Mouse (Mus musculus): ENCODE measurements around the gene Ston2.

Gene Ston2

DNA sequence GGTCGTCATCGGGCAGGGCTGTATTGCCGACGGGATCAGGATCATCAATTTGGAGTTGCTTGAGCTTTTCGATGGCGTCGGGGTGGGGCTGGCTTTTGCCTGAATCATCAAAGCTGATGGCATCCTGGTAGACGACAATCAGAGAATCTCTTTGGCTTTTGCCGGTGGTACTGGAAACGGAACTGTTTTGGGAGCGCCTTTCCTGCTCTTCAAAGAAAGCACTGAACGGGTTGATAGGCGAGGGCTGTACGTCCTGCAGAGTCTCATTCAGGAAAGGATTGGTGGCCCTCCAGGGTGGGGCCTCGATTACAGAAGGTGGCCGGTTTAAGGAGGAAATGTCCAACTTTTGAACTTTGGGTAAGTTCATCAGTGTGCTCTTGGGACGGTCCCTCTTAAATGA, 139.8 kb downstream of the Ston2 start:
- no peak for DNase-seq

DNA sequence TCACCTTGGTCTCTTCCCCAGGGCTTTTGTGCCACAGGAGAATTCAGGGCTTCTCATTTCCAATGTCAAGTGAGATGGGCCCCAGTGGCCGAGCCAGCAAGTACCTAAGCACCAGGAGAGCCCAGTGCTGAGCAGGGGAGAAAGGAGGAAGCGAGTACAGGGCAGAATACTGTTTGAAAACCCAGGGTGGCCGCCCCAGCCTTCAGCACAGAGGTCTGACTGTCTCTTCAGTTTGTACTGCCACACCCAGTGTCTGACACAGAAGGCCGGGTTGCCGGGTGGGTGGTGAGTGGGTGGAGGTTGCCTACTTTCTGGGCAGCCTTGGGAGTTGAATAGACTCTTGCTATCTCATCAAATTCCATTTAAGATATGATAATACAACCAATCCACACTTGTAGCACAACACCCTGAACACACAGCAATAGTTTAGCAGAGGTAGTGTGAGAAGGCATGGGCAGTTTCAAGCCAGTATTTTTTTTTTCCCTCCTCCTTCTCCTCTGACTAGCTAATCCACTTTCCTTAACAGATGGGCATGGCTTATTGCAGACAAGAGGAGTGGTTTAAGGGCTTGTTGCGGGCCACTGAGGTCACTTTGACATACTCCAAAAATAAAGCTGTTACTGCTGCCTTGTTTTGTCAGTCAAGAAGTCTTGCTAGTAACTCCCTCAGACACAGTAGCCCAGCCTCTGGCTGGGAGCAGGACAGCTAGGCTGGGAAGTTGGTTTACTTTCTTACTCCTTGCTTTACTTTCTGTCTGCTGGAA, 142.6 kb downstream of the Ston2 start:
- DNase-seq, result no peak

GRCm38 (mm10) chr12:91643221-91643620, 145.0 kb downstream of the Ston2 start:
- no peak for DNase-seq

DNA sequence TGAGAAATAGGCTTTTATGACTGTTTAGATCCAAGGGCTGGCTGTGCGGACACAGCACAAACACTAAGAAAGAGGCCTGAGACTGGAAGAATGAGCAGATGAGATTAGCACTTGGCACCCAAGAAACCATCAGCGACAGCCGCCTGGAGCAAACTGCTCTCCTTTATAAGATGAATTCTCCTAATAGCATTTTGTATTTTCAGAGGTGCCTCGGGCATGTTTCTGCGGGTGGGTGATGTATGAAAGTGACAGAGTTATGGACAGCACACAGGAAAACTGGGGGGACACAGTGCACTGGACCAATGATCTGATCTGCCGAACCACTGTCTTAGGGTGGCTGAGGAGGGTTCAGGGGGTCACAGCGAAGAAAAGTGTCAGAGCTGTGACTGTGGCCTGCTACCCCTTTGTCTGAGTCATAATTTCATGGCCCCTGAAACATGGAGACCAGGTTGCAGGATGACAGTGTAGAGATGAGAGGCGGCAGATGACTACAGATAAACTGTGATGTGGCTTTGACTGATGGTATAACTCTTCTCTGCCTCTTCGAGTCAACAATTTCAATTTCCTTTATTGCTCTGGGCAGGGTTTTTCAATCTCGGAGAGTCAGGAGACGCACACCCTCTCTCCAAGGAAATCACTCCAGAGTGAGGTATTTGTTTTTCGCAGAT, 145.6 kb downstream of the Ston2 start:
- DNase-seq, result no peak

DNA sequence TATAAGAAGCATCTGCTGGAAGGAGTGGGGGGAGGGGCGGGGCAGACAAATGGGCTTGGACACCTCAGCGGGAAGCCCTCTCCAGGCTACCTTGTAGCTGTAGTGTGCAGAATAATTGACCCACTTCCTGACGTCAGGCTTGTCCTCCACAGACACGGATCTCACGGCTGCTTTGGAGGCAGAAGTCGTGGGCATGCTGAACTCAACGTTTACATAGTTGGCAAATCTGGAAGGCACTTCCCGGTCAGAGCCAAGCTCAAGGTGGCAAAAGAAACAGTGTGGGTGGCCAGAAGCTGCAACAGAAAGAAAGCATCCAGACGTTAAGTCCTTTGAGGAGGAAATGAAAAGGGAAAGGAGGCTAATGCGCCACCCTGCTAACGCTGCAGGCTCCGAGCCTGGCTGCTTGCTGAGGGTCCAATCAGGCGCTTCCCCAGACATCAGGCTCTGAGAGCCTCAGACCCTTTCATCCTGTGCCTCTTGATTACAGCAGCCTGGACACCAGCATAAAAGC, 146.5 kb downstream of the Ston2 start:
- DNase-seq, result peak; percentile 9

GRCm38 (mm10) chr12:91641133-91641532, 147.1 kb downstream of the Ston2 start:
- DNase-seq, result no peak

GRCm38 (mm10) chr12:91640712-91641111, 147.5 kb downstream of the Ston2 start:
- DNase-seq, result peak; percentile 34

GRCm38 (mm10) chr12:91638351-91638750, 149.8 kb downstream of the Ston2 start:
- DNase-seq, result no peak

- no peak for DNase-seq
These were observed 150.9 kb downstream of the Ston2 start for GRCm38 (mm10) chr12:91637136-91637909.

DNA sequence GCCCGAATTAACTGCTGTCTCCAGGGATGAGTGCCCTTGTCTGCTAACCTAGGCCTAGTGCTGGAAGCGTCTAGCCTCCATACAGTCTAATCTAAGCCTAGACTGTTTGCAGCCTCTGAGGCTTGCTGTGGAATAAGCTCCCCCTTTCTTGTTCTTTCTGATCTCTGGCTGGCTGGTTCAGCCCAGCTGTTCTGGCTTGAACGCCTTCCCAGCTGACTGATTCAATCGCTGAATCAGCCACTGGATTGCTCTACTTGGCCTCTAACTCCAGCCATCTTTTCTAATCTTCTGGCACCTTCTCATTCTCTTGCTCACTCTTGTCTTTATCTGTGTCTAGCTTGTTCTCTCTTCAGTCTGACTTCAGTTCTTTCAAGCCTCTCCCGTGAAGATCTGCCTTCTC, 161.7 kb downstream of the Ston2 start:
- DNase-seq, result no peak

DNA sequence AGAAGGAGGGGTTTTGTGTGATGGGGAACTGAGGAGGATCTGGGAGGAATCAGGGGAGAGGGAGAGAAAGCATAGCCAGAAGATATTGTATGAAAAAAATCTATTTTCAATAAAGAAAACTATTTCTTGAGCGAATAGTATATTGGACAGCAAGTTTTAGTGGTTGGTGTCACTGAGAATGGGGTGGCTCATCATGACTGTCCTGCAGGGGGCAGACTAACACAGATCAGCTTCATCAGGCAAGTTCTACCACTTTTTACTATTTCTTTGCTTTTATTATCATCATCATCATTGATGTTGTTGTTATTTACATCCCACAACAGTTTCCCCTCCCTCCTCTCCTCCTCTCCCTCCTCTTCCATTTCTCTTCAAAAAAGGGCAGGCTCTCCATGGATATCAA, 163.2 kb downstream of the Ston2 start:
- no peak for DNase-seq

DNA sequence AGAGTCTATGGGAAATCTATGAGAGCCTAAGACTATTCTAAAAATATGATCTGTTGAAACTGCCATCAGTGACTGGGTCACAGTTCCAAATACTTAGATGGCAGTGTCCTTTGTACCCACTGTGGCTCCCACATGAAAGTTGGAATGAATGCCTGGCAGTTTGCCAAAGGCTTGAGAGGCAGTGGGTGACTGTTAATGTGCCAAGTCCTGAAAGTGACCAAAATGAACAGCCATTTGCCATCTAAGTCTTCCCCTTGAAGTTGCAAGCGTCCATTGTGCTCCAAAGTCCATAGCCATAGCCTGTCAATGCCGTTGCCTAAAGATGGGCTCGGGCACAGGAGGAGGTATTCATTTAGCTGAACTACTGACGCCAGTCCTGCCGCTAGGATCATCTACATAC, 178.8 kb downstream of the Ston2 start:
- DNase-seq, result no peak

DNA sequence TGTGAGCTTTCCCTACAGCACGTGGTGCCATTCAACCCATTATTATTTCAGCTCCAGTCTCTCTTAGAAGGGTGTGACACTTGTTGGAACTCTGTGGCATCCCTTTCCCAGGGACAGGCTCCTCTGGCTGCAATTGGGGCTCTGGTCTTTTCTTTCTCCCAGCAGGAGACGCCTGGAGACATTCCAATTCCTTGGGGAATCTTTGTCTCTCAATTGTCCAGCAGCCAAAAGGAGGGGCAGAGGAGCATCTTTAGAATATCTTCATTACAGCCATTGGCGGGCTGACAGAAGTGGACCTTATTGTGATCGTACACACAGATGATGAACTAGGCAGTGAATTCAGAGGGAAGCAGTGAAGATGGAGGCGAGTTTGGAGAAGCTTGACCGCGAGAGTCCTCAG, 180.5 kb downstream of the Ston2 start:
- DNase-seq, result no peak

DNA sequence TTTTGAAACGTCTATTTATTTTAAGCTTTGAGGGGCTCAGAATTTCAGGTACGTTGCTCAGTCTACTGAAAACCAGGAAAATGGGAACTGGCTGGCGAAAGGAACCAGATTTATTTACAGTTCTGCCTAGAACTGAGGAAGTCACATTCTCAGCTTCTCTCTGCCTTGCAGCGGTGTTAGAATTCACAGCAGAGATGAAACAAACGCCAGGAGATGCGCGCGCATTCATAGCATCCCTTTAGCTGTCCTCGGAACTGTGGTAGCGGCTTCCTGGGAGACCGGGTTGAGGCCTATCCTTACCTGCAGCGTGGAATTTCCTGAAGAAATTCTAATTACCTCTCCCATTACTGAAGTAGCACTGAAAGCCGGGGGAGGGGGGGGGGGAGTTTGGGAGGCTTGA, 181.5 kb downstream of the Ston2 start:
- no peak for DNase-seq

- DNase-seq, result no peak
These were observed 183.6 kb downstream of the Ston2 start for GRCm38 (mm10) chr12:91604600-91604999.

- no peak for DNase-seq
These were observed 196.1 kb downstream of the Ston2 start for GRCm38 (mm10) chr12:91592128-91592527.

DNA sequence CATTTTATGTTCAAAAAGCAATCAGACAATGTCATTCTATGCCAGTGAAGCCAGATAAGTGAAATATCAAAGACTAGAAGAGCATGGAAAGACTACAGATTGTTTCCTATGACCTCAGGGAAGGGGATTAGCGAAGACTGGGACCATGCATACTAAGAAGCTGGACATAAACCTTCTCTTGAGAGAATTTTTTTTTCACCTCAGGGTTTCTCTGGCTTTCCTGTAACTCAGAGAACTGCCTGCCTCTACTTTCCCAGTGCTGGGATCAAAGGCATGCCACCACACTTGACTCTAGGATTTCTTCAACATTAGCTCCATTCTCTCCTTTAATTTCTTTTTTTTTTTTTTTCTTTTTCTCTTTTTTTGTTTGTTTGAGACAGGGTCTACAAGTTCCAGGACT, 197.0 kb downstream of the Ston2 start:
- DNase-seq, result no peak

DNA sequence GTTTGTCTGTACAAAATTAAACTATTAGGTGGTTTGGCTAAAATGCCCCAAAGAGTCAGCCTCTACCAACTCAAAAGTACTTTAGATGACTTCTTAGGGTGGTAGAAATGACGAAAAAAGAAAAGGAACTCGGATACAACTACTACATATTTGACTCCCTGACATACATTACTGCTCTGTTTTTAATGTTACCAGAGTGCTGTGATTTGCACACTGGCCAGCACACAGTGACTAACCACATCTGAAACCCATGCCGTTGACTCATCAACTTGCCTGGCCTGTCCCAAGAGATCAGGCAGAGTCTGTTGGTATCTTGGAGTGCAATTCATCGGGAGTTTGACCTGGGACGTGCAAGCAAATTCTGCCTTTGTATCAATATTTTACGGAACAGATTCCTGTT, 197.5 kb downstream of the Ston2 start:
- DNase-seq, result no peak

- DNase-seq, result peak; percentile 96
These were observed 198.1 kb downstream of the Ston2 start, which contains the start of gene Gtf2a1 for GRCm38 (mm10) chr12:91589847-91590690. Gtf2a1 (minus strand) TSS chr12:91590487.

GRCm38 (mm10) chr12:91589542-91589846, 198.7 kb downstream of the Ston2 start:
- no peak for DNase-seq

- DNase-seq, result peak; percentile 71
These were observed 199.3 kb downstream of the Ston2 start for GRCm38 (mm10) chr12:91588670-91589541.

DNA sequence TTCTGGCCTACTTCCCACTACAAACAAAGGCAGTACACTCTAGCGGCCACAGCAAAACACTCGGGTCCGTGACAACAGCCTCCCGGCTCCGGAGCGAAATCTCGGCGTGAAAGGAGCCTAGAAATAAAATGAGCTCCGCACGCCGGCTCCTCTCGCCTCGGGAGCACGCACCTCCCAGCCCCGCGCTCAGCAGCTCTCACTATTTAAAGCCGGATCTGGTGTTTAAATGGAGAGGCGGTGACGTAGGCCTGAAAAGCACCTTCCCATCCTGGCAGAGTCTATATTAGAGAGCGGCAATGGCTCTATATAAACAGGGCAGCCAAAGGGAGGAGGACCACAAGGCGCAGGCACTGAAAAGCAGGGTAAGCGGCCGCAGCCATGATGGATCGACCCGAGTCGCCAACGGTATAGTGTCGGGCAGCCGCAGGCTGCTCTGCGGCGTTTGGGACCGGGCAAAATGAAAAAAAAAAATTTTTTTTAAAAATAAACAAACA, 200.0 kb downstream of the Ston2 start:
- DNase-seq, result peak; percentile 94
